Comparison of ENCODE assay signal across 10 mouse cellular contexts in the genomic region with DNA sequence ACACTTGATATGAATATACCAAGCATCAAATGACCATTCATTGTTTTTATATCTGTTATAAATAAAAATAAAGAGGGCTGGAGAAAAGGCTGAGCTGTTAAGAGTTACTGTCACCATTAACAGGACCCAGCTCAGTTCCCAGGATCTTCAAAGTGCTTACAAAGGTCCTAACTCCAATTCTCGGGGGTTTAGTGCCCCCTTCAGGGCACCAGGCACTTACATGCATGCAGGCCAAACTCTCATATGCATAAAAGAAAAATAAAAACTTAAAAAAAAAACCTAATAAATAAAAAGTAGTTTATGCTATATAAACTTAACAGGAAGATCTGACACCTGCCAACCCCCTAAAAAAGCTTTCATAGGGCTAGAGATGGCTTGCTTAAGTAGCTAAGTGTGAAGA. TPM values are rescaled to one million over a fixed set of nuclear protein-coding genes. Genes with fewer than 3 reads are reported as not detected.
DNase-seq lines count a peak whose midpoint lies in the region; ATAC-seq and TF ChIP-seq lines count a peak whose summit lies in the region.
"Had no signal": no experiment of that assay in that cellular context is flagged by ENCODE, and none has a peak within 500 bp of the region (broad histone marks: within the 10 kb centered on the region; RNA-seq: fewer than 3 reads in every experiment).

No protein-coding gene starts in this region.

- no peak overlapping the region for H3K4me2 ChIP-seq in liver, embryonic 12.5 days
- H3K4me2 ChIP-seq: heart, embryonic 12.5 days; hindbrain, embryonic 13.5 days had no signal

- ATAC-seq in liver, embryonic 12.5 days: no peak
- ATAC-seq in megakaryocyte progenitor cell, adult 5-6 weeks (replicated peaks; ENCODE audit: poor library complexity): peak; percentile 39; the same call in 1 of the 2 replicates

- WGBS in liver, adult 2 months: 50% methylated on average over 1 of the region's 1 CpGs
- WGBS in liver, embryonic 12.5 days (ENCODE audit: insufficient replicate concordance): 22% methylated on average over 1 of the region's 1 CpGs

- H3K9ac ChIP-seq in liver, adult 2 months (ENCODE audit: low read depth, low read length): no peak overlapping the region
- H3K9ac ChIP-seq in liver, embryonic 12.5 days: no peak overlapping the region
- H3K9ac ChIP-seq: heart, embryonic 12.5 days; hindbrain, embryonic 13.5 days had no signal

- H3K27me3 ChIP-seq in liver, adult 2 months (ENCODE audit: control insufficient read depth, insufficient read depth, low read length): no peaks in the 10 kb centered on the region
- H3K27me3 ChIP-seq in liver, embryonic 12.5 days (replicated peaks): no peaks in the 10 kb centered on the region
- no peaks in the 10 kb centered on the region for H3K27me3 ChIP-seq in E14TG2a.4 (ENCODE audit: insufficient read depth, low read length)
- H3K27me3 ChIP-seq: heart, embryonic 12.5 days; hindbrain, embryonic 13.5 days had no signal

- peaks cover 23% of the 10 kb centered on the region for H3K36me3 ChIP-seq in liver, adult 2 months (ENCODE audit: control insufficient read depth, insufficient read depth, low read length)
- peaks cover 64% of the 10 kb centered on the region for H3K36me3 ChIP-seq in liver, embryonic 12.5 days
- H3K36me3 ChIP-seq in E14TG2a.4 (ENCODE audit: insufficient read depth, low read length): peaks cover 48% of the 10 kb centered on the region

- H3K4me3 ChIP-seq in liver, adult 2 months (ENCODE audit: insufficient read depth, low read depth, low read length): no peak overlapping the region
- H3K4me3 ChIP-seq in liver, embryonic 12.5 days: no peak overlapping the region
- no peak overlapping the region for H3K4me3 ChIP-seq in E14TG2a.4 (replicated peaks; ENCODE audit: low read length)
- H3K4me3 ChIP-seq: heart, embryonic 12.5 days; hindbrain, embryonic 13.5 days had no signal

- H3K27ac ChIP-seq in liver, adult 2 months (replicated peaks; ENCODE audit: insufficient read depth, low read depth, low read length): no peak overlapping the region
- no peak overlapping the region for H3K27ac ChIP-seq in liver, embryonic 12.5 days
- H3K27ac ChIP-seq: hindbrain, embryonic 13.5 days had no signal

- peaks cover 2% of the 10 kb centered on the region; the same call in 1 of the 2 replicates for H3K79me2 ChIP-seq in liver, adult 2 months (ENCODE audit: control insufficient read depth, insufficient read depth, low read length)

- peak; percentile 7; the same call in 1 of the 2 replicates for TF ChIP-seq CTCF in liver, adult 2 months (IDR thresholded peaks at IDR 0.05; ENCODE audit: low read depth, low read length)
- peak; percentile 50 for TF ChIP-seq CTCF in E14TG2a.4 (conservative IDR thresholded peaks at IDR 0.05; ENCODE audit: low read length)

- H3K9me3 ChIP-seq in liver, embryonic 12.5 days (replicated peaks): no peaks in the 10 kb centered on the region
- H3K9me3 ChIP-seq in E14TG2a.4 (ENCODE audit: low read length): no peaks in the 10 kb centered on the region
- H3K9me3 ChIP-seq: heart, embryonic 12.5 days; hindbrain, embryonic 13.5 days had no signal

- peaks cover 8% of the 10 kb centered on the region for H3K4me1 ChIP-seq in liver, adult 2 months (ENCODE audit: control insufficient read depth, insufficient read depth, low read length)
- H3K4me1 ChIP-seq in liver, embryonic 12.5 days: peaks cover 6% of the 10 kb centered on the region
- H3K4me1 ChIP-seq in E14TG2a.4 (replicated peaks; ENCODE audit: low read depth, low read length): peaks cover 17% of the 10 kb centered on the region
- H3K4me1 ChIP-seq: hindbrain, embryonic 13.5 days had no signal

- DNase-seq in adrenal gland, postnatal 14 days: peak; percentile 23
- DNase-seq in adrenal gland, adult 2 months: no peak
- DNase-seq in liver, adult 2 months (ENCODE audit: extremely low read depth, low read depth, low spot score): no peak
- no peak for DNase-seq in yolk sac, embryonic 10.5 days (ENCODE audit: low spot score)
- DNase-seq in adrenal gland, adult 8-10 months: no peak

- no peak for TF ChIP-seq POLR2A in liver, adult 2 months (IDR thresholded peaks at IDR 0.05; ENCODE audit: extremely low read depth, insufficient read depth, low read length)

RNA-seq across cellular contexts. Expression of a gene that starts 13.8 kb away (rescaled TPM):
- total RNA-seq in adrenal gland, postnatal 14 days (2021): 96.2 and 111 TPM in 2 replicates
- 100 to 1,000 TPM in 1 of 2 experiments, 10 to 100 TPM in 1; 81.7 to 155 TPM for total RNA-seq in adrenal gland, adult 2 months (2021)
- polyA plus RNA-seq in adrenal gland, adult 2 months (2012; rRNA removed): 66.3 and 78.0 TPM in 2 replicates
- total RNA-seq in liver, adult 2 months (2014; rRNA removed): 29.6 and 32.7 TPM in 2 replicates
- 39.5 and 52.6 TPM in 2 replicates for polyA plus RNA-seq in liver, adult 2 months (2012; rRNA removed)
- polyA plus RNA-seq in liver, embryonic 12.5 days (2016; fragmentation: Nextera tagmentation; extraction: Ambion mirVana): 25.4 and 28.1 TPM in 2 replicates
- 59.0 and 64.3 TPM in 2 replicates for total RNA-seq in megakaryocyte progenitor cell, adult 5-6 weeks (2015)
- 58.3 and 60.2 TPM in 2 replicates for total RNA-seq in megakaryocyte progenitor cell, adult 5-6 weeks (2017)
- 100 to 1,000 TPM in 3 of 4 experiments, 10 to 100 TPM in 1; 88.6 to 150 (median 124) TPM for total RNA-seq in adrenal gland, adult 8-10 months (2022)

RNA-seq across cellular contexts. Expression of a gene that starts 54.9 kb away (rescaled TPM):
- total RNA-seq in adrenal gland, postnatal 14 days (2021): 14.1 and 17.3 TPM in 2 replicates
- 10 to 100 TPM; 25.7 to 36.4 TPM for total RNA-seq in adrenal gland, adult 2 months (2021)
- polyA plus RNA-seq in adrenal gland, adult 2 months (2012; rRNA removed): 35.2 and 39.5 TPM in 2 replicates
- total RNA-seq in liver, adult 2 months (2014; rRNA removed): 23.9 and 33.7 TPM in 2 replicates
- 34.9 and 39.6 TPM in 2 replicates for polyA plus RNA-seq in liver, adult 2 months (2012; rRNA removed)
- 7.8 and 8.1 TPM in 2 replicates for polyA plus RNA-seq in liver, embryonic 12.5 days (2016; fragmentation: Nextera tagmentation; extraction: Ambion mirVana)
- total RNA-seq in megakaryocyte progenitor cell, adult 5-6 weeks (2015): not detected in 2 replicates
- not detected in 2 replicates for total RNA-seq in megakaryocyte progenitor cell, adult 5-6 weeks (2017)
- 10 to 100 TPM; 29.8 to 48.0 (median 39.3) TPM for total RNA-seq in adrenal gland, adult 8-10 months (2022)

Comparison
In these comparisons a context has a peak if more than half of its experiments do, and no peak if none do; other contexts are left out.
1. RNA of a gene that starts 54.9 kb away (total RNA-seq): 29.8 to 48.0 TPM in adrenal gland, adult 8-10 months, 25.7 to 36.4 TPM in adrenal gland, adult 2 months, 23.9 to 33.7 TPM in liver, adult 2 months and 14.1 to 17.3 TPM in adrenal gland, postnatal 14 days; not detected in megakaryocyte progenitor cell, adult 5-6 weeks; every median in the first group is over 10 times any median in the second.